Mouse (Mus musculus) testis, adult 10 weeks (tissue): Measurements from ENCODE around the gene Pcolce2. TPM values are rescaled to one million over a fixed set of nuclear protein-coding genes. Genes with fewer than 3 reads are reported as not detected.

Experiments used
- polyA plus RNA-seq: library from polyadenylated mRNA; stranded (reverse); fragments of 350-450 nt; fragmentation: Illumina TruSeq; extraction: RNeasy Lipid Tissue Mini Kit (QIAGEN cat#74804); gene quantifications from one replicate; pipeline ENCODE4 v1.2.3, GENCODE M21; 2014; ENCODE audit warnings: low read depth, low replicate concordance

Gene Pcolce2
- 1.1 TPM for polyA plus RNA-seq

GRCm38 (mm10) chr9:95637271-95638181 lies at the start of gene Pcolce2:
Gene Pcolce2, plus strand, starts transcription at chr9:95637601.

Other genes starting within 250 kb of the Pcolce2 start
- 0.42 TPM for gene Chst2, start 230.9 kb upstream of the Pcolce2 start, polyA plus RNA-seq
- 83.9 TPM for gene U2surp, start 125.6 kb upstream of the Pcolce2 start, polyA plus RNA-seq
- gene Paqr9, start 77.9 kb upstream of the Pcolce2 start, polyA plus RNA-seq, result 19.8 TPM
- 11.2 TPM for gene Trpc1, start 112.8 kb downstream of the Pcolce2 start, polyA plus RNA-seq
- gene Pls1, start 207.7 kb downstream of the Pcolce2 start, polyA plus RNA-seq, result 3.6 TPM
- 245 TPM for gene Atr, start 220.0 kb downstream of the Pcolce2 start, polyA plus RNA-seq